Mouse (Mus musculus) gastrocnemius, adult 8-10 months (tissue): Measurements from ENCODE around the gene Pigr. TPM values are rescaled to one million over a fixed set of nuclear protein-coding genes. Genes with fewer than 3 reads are reported as not detected.

Experiments
- DNase-seq, 2 experiments: peaks; one replicate each; pipeline ENCODE4 v3.0.0; 2022; ENCODE audit warnings: low spot score in 2 of 2
- total RNA-seq, 4 experiments: library from RNA; stranded (reverse); gene quantifications; 2 replicates each; pipeline ENCODE4 v1.2.4; 2022

Pigr gene
- total RNA-seq, 4 experiments from 2014 or later = 0.24 TPM; not detected in 3

GRCm38 (mm10) chr1:130877889-130878614, 51.6 kb downstream of the Pigr start:
- DNase-seq = no peak

DNA sequence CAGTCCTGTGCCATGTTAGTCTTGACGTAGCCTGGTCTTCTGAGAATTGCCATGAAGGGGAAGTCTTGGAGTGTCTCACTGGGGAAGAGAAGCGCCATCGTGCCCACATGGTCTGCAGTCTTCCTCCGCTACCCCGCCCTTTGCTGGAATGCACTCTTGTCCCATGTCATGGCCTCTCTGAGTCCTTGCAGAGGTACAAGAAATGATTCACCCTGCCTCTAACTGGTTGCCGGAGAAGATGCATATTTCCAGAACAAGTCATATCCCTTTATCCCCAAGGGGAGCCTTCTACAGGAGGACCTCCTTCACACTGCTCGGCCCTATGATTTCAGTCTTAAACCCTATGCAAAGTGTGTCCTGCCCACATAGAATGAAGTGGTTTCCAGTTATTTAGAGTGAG, 53.4 kb downstream of the Pigr start:
- no peak for DNase-seq

DNA sequence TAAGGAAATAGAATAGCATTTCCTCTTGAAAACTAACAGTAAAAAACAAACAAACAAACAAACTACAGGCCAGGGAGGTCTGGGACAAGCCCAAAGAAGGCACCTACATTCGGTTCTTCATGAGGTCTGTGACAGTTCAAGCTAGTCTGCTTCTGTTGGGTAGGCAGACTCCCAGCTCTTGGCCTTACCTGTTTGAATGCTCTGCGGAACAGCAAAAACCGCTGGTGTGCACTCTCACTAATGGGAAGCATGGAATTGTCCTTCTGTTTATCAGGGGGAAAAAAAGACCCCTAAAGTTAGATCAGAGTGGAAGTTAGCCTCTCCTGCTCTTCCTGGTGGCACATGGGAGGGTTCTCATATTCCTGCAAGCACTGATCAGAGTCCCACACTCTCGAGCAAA, 56.7 kb downstream of the Pigr start:
- no peak for DNase-seq

GRCm38 (mm10) chr1:130887354-130887753, 60.9 kb downstream of the Pigr start, which contains the start of gene Il24:
Gene Il24 (minus strand): TSS chr1:130887454.
- DNase-seq = no peak

DNA sequence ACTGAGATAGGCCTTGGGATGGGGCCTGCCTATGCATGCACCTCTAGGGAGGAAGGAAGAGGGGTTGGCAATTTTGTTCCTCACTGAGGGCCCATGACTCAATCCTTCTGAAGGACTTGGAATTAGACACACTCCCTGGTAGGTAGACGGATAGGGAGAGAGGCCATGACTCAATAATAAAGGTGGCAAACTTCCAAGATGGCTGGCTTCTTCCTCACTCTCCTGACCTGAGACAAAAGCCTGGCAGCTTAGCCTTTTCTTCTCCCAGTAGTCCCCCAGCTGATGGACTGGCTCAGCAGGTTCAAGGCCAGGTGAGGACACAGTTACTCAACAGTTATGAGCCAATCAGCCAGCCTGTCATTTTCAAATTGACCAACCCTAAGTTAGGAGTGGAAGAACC, 66.0 kb downstream of the Pigr start:
- no peak for DNase-seq

- DNase-seq = no peak
These were observed 67.0 kb downstream of the Pigr start for GRCm38 (mm10) chr1:130893329-130894040.

DNA sequence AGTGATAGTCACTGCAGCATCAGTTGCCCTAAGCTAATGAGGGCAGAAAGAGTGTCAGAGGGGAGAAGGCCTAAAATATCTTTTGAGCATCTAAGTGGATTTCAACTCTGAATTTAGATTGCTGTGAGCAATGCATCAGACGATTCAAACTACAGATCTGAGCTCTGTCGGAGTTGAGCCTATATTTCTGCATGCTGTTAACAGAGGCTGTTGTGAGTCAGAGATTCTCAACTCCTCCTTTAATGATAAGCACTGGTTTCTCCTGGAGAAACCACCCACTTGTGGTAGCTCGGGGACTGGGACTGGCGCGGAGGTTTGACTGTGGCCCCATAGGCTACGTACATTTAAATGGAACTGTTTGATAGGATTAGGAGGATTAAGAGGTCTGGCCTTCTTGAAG, 68.0 kb downstream of the Pigr start:
- DNase-seq = no peak

Other genes starting within 250 kb of the Pigr start
- not detected for gene Zp3r, start 197.1 kb upstream of the Pigr start, total RNA-seq
- gene C4bp, start 165.1 kb upstream of the Pigr start, total RNA-seq = not detected
- gene Gm29427, start 110.9 kb upstream of the Pigr start, total RNA-seq = not detected
- gene Yod1, start 109.4 kb upstream of the Pigr start, total RNA-seq = 1 to 10 TPM; 2.9 to 4.0 (median 3.4) TPM
- gene Pfkfb2, start 97.4 kb upstream of the Pigr start, total RNA-seq = 10 to 100 TPM in 3 of 4 experiments, 1 to 10 TPM in 1; 9.6 to 15.0 (median 11.7) TPM
- gene AA986860, start 94.7 kb upstream of the Pigr start, total RNA-seq = under 1 TPM in 3 of 4 experiments, not detected in 1; 0.09 to 0.22 (median 0.11) TPM
- gene Fcamr, start 25.8 kb upstream of the Pigr start, total RNA-seq = not detected
- not detected for gene Fcmr, start 39.0 kb downstream of the Pigr start, total RNA-seq
- not detected for gene Il24, start 60.8 kb downstream of the Pigr start, total RNA-seq
- gene Il20, start 84.8 kb downstream of the Pigr start, total RNA-seq = not detected
- gene Il19, start 113.4 kb downstream of the Pigr start, total RNA-seq = under 1 TPM in 1 of 4 experiments, not detected in 3; 0.43 TPM
- gene Il10, start 193.2 kb downstream of the Pigr start, total RNA-seq = not detected